Mouse (Mus musculus) right cerebral cortex, adult 18-20 months (tissue): ENCODE results near the gene Cntn1.
A peak's percentile ranks its signal among the peaks of the same experiment; 100 is the strongest.

Experiments used
- DNase-seq: peaks from one replicate; pipeline ENCODE4 v3.0.0; 2022; ENCODE audit warnings: mixed read lengths

Gene Cntn1

GRCm38 (mm10) chr15:92050996-92051352, at the start of gene Cntn1:
Cntn1 (plus strand) TSS chr15:92051165.
- peak; percentile 92 for DNase-seq

GRCm38 (mm10) chr15:92001431-92001830, 49.5 kb upstream of the Cntn1 start:
- no peak for DNase-seq

GRCm38 (mm10) chr15:92012165-92013083, 38.5 kb upstream of the Cntn1 start:
- no peak for DNase-seq

GRCm38 (mm10) chr15:92034111-92034510, 16.9 kb upstream of the Cntn1 start:
- DNase-seq, result no peak

- no peak for DNase-seq
Measured at GRCm38 (mm10) chr15:92042538-92042937, 8.4 kb upstream of the Cntn1 start.

- no peak for DNase-seq
Measured at GRCm38 (mm10) chr15:92046042-92046441, 4.9 kb upstream of the Cntn1 start.

GRCm38 (mm10) chr15:92048031-92048430, 2.9 kb upstream of the Cntn1 start:
- peak; percentile 48 for DNase-seq

- no peak for DNase-seq
Measured at GRCm38 (mm10) chr15:92048531-92048930, 2.4 kb upstream of the Cntn1 start.

- DNase-seq, result peak; percentile 67
Measured at GRCm38 (mm10) chr15:92051353-92052132, 578 bp downstream of the Cntn1 start.

GRCm38 (mm10) chr15:92052133-92052463, 1.1 kb downstream of the Cntn1 start:
- peak; percentile 78 for DNase-seq

GRCm38 (mm10) chr15:92057553-92057952, 6.6 kb downstream of the Cntn1 start:
- no peak for DNase-seq

- DNase-seq, result no peak
Measured at GRCm38 (mm10) chr15:92060986-92061385, 10.0 kb downstream of the Cntn1 start.

GRCm38 (mm10) chr15:92079416-92079815, 28.5 kb downstream of the Cntn1 start:
- DNase-seq, result no peak

GRCm38 (mm10) chr15:92085876-92086275, 34.9 kb downstream of the Cntn1 start:
- no peak for DNase-seq

GRCm38 (mm10) chr15:92087691-92088286, 36.8 kb downstream of the Cntn1 start:
- DNase-seq, result no peak

GRCm38 (mm10) chr15:92090787-92091186, 39.8 kb downstream of the Cntn1 start:
- no peak for DNase-seq

GRCm38 (mm10) chr15:92092041-92092440, 41.1 kb downstream of the Cntn1 start:
- no peak for DNase-seq

- DNase-seq, result no peak
Measured at GRCm38 (mm10) chr15:92099410-92100174, 48.6 kb downstream of the Cntn1 start.

GRCm38 (mm10) chr15:92101956-92102355, 51.0 kb downstream of the Cntn1 start:
- DNase-seq, result no peak

GRCm38 (mm10) chr15:92112455-92112854, 61.5 kb downstream of the Cntn1 start:
- DNase-seq, result peak; percentile 19

- DNase-seq, result no peak
Measured at GRCm38 (mm10) chr15:92132936-92133335, 82.0 kb downstream of the Cntn1 start.

- no peak for DNase-seq
Measured at GRCm38 (mm10) chr15:92134254-92134653, 83.3 kb downstream of the Cntn1 start.

- DNase-seq, result no peak
Measured at GRCm38 (mm10) chr15:92137026-92137425, 86.1 kb downstream of the Cntn1 start.
